Mouse (Mus musculus) common myeloid progenitor, adult 5-6 weeks (primary cell): ENCODE data around the gene Dcaf15. TPM values are rescaled to one million over a fixed set of nuclear protein-coding genes. Genes with fewer than 3 reads are reported as not detected.
A peak's percentile ranks its signal among the peaks of the same experiment; 100 is the strongest.

Experiments
- ATAC-seq: replicated peaks from 2 replicates; pipeline ENCODE4 v1.8.0; 2016; ENCODE audit warnings: low read depth, mild to moderate bottlenecking, moderate TSS enrichment, inconsistent platforms; ENCODE audit not compliant: poor library complexity, severe bottlenecking
- total RNA-seq: library from RNA; stranded (forward); fragments of 200-1000, 187-1606 nt; gene quantifications from 2 replicates; pipeline ENCODE4 v1.2.3, GENCODE M21; 2017

Dcaf15 gene
- total RNA-seq, 1 experiment from 2014 or later = 18.9 TPM

DNA sequence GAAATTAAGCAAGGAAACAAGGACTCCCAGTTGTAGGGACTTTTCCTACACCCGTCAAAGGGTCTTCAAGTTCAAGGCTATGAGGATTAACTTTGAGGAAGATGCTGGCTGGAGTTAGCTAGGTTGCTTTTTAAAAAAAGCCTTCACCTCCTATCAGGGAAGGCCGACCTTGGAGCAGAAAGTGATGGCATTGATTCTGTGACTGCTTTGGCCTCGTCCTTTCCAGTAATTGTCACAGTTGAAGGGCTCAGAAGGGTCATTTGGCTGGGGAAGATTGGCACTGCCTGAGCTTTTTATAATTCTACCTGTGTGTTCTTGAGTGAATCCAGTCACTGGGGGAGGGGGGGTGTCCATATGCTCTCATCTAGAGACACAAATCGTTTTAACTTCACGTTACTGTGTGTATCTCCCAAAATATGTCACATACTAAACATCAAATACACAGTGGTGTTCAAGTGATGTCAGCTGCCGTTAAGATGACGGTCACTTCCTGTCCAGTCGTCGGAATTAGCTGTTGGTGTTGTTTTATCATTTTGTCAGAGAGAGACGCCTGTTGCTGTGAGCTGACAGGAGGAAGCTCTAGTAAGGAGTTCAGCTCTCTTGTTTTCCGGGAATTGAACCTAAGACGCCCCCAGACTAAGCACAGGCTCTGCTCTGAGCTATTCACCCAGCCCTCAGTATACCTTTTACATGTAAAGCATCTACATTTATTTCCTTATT, 36.1 kb downstream of the Dcaf15 start:
- ATAC-seq = no peak

DNA sequence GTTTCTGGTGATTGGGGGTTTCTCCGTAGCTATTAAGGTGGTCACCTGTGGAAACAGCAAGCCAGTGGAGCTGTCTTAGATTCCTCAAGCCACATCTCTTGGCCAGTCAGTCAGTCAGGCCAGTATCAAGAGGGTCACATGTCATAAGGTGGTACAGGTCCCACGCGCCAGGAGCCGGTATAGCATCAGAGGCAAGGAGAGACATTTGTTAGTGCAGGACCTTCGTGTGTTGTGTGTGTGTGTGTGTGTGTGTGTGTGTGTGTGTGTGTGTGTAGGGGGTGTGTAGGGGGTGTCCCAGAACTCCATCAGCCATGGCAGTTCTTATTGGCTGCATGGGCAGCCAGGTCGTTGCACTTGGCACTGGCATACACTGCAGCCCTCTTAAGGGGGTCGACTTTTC, 36.7 kb downstream of the Dcaf15 start:
- ATAC-seq = no peak

- peak; percentile 45 for ATAC-seq
Measured at GRCm38 (mm10) chr8:84067047-84067573, 37.5 kb downstream of the Dcaf15 start.

GRCm38 (mm10) chr8:84066291-84066930, 38.2 kb downstream of the Dcaf15 start, which contains the start of gene Rfx1:
TSS of gene Rfx1 (plus strand) at chr8:84066834.
- ATAC-seq = peak; percentile 87

DNA sequence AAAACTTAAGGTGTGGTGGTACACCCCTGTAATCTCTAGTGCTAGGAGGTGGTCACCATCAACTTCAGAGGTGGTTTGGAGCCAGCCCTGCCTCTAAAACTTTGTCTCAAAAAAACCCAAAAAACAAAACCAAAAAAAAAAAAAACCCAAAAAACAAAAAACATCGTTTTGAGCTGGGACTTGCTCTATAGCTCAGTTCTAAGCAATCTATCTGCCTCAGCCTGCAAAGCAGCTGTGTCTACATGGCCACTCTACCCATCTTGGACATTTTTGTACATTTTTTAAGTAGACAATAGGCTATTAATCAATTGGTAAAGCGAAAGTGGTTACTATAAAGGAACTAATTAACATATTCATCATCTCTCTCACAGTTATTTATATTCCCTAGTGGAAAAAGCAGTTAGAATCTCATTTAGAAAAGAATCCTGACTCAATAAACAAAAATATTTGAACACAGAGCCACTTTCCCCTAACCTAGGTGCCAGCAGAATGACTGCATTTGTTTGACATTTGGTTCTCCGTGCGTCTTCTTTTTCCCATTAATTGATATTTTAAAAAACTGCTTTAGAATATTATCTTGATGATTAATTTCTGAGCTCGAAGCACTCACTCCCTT, 39.0 kb downstream of the Dcaf15 start:
- ATAC-seq = no peak

DNA sequence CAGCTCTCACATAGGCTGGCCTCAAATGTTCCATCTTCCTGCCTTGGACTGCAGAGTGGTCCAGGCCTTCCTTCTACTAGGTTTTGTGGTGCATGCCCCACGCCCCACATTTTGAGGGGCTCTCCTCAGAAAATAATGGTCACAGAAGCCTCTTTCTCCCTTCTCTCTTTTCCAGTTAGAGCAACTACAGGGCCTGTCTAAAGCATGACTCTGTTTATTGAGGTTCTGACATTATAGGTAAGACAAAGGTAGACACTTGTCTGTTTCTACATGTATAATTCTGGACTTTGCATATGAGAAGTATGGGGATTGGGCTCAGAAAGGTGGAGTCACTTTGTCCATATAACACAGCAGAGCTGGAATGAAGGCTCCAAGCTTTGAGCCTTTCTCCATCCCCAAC, 39.5 kb downstream of the Dcaf15 start, which contains the start of gene Gm10643:
TSS of gene Gm10643 (minus strand) at position 101 of the 400 bp plus-strand sequence.
- no peak for ATAC-seq

DNA sequence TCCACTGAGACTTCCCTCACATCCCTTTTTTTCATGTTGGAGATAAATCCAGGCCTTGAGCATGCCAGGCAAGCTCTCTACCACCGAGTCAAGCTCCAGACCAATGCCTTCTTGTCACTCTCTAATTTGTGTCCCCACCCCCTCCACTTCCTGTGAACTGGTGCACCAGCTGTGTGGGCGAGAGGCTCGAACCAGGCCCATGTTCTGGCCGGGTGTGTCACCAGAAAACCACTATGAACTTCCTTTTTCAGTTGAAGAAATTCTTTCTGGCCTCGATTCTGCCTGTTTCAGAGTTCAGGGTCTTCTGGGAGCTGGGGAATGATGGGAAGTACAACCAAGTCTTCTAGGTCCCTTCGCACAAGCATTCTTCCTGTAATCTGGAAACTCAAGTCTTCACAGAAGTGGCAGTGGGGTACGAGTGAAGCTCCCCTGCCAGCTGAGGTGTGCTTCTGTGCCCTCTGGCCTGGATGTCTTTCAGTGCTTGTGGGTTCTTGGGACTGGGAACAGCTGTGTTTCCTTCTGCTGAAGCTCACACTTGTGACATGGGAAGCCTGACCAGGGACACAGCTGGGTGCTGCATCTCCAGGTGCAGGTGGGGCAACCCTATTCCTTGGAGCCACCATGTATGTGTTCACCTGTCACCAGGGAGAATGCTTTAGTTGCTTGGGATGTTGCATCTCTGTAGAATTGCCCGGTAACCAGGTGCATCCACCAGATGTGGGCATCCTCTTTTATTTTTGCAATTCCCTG, 40.5 kb downstream of the Dcaf15 start:
- ATAC-seq = 0 out of 2 replicates have a peak, but pooled peaks have one; percentile 10

DNA sequence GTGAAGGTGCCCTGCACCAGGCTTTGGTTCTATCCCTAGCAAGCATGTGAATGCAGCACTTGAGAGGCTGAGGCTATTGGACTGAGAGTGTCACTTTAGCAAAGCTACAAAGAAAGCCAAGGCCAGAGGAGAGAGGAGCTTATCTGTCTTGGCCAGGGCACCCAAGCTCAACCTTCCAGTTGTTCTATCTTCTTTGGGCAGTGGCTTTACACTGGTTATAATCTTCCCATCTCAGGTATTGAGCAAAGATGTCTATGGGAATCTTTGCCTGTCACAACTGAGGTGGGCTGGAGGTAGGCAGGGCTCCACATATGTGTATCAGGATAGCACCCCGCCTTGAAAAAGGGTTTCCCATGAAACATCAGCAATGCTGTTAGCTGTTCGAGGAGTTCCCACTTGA, 44.3 kb downstream of the Dcaf15 start:
- peak; percentile 48 for ATAC-seq

DNA sequence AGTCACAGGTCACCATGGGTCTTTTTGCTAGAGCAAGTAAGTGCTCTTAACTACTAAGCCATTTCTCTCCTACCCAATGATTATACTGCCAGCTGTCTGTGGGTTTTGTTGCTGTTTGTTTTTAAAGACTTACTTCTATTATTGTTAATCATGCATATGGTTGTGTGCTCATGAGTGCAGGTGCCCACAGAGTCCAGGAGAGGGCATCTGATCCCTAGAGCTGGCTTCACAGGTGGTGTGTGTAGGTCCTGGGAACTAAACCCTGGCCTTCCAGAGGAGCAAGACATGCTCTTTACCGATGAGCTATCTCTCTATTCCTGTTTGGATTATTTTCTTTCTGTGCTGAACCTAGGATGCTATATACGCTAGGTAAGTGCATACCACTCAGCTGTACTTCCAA, 45.3 kb downstream of the Dcaf15 start:
- no peak for ATAC-seq

DNA sequence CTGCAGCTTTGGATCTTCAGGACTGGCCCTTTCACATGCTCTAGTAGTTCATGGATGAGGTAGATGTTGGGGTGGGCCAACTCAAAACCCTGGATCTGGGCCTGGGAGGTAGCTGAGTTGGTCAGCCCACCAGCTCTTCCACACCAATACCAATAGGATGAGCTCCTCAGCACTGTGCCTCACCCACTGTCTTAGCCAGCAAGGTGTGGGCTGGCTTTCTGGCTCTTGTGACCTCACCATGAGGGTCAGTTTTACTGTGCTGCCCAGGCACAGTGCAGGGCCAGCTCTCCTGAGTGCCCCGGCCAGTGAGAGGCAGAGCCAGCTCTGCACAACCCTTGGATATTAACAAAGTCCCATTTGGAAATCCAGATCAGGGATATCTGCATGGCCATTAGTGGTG, 46.7 kb downstream of the Dcaf15 start:
- no peak for ATAC-seq

DNA sequence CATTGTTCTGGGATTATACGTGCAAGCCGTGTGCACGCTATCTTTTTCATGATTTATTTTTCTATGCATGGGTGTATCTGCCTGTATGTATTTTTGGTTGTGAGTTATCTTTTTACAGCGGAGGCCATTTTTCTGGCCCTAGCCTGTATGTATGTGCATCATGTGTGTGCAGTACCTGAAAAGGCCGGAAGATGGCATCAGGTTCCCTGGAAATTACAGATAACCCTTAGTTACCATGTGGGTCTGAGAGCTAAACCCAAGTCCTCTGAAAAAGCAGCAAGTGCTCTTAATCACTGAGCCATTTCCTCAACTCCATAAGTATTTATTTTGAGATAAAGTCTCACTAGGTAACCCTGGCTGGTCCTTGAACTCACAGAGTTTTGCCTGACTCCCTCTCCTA, 51.3 kb downstream of the Dcaf15 start:
- ATAC-seq = no peak

- peak; percentile 71 for ATAC-seq
Measured at GRCm38 (mm10) chr8:84052746-84053145, 51.8 kb downstream of the Dcaf15 start.

GRCm38 (mm10) chr8:84048171-84048570, 56.4 kb downstream of the Dcaf15 start:
- no peak for ATAC-seq

Other genes with a start within 250 kb of the Dcaf15 start
- gene Adgrl1, start 204.7 kb downstream of the Dcaf15 start, total RNA-seq = 4.0 and 6.1 TPM in 2 replicates
- 0.05 TPM in 1 of 2 replicates, not detected in the other for gene Gm10644, start 149.6 kb downstream of the Dcaf15 start, total RNA-seq
- 20.7 and 33.8 TPM in 2 replicates for gene Asf1b, start 149.3 kb downstream of the Dcaf15 start, total RNA-seq
- gene Prkaca, start 131.8 kb downstream of the Dcaf15 start, total RNA-seq = 26.6 and 28.1 TPM in 2 replicates
- 42.2 and 48.2 TPM in 2 replicates for gene Samd1, start 107.1 kb downstream of the Dcaf15 start, total RNA-seq
- 1.4 TPM in 1 of 2 replicates, not detected in the other for gene 1700067K01Rik, start 103.3 kb downstream of the Dcaf15 start, total RNA-seq
- not detected in 2 replicates for gene 2210011C24Rik, start 92.6 kb downstream of the Dcaf15 start, total RNA-seq
- not detected in 2 replicates for gene Palm3, start 83.3 kb downstream of the Dcaf15 start, total RNA-seq
- gene Il27ra, start 62.2 kb downstream of the Dcaf15 start, total RNA-seq = 5.5 and 7.5 TPM in 2 replicates
- not detected in 2 replicates for gene Rln3, start 59.8 kb downstream of the Dcaf15 start, total RNA-seq
- 2.9 and 4.8 TPM in 2 replicates for gene Gm10643, start 39.6 kb downstream of the Dcaf15 start, total RNA-seq
- 3.1 and 5.3 TPM in 2 replicates for gene Rfx1, start 37.9 kb downstream of the Dcaf15 start, total RNA-seq
- gene Podnl1, start 21.2 kb upstream of the Dcaf15 start, total RNA-seq = not detected in 2 replicates
- 3.9 and 6.2 TPM in 2 replicates for gene Cc2d1a, start 43.2 kb upstream of the Dcaf15 start, total RNA-seq
- 1.3 and 1.7 TPM in 2 replicates for gene 4930432K21Rik, start 43.3 kb upstream of the Dcaf15 start, total RNA-seq
- gene Nanos3, start 80.4 kb upstream of the Dcaf15 start, total RNA-seq = not detected in 2 replicates
- 6.9 and 8.2 TPM in 2 replicates for gene Zswim4, start 132.3 kb upstream of the Dcaf15 start, total RNA-seq
- gene D8Ertd738e, start 145.0 kb upstream of the Dcaf15 start, total RNA-seq = 55.9 and 70.9 TPM in 2 replicates
- 11.9 and 18.7 TPM in 2 replicates for gene Mri1, start 152.6 kb upstream of the Dcaf15 start, total RNA-seq
- gene Ccdc130, start 165.6 kb upstream of the Dcaf15 start, total RNA-seq = 9.1 and 9.8 TPM in 2 replicates